Mouse (Mus musculus): ENCODE measurements around the gene Hddc3.

The Hddc3 gene

DNA sequence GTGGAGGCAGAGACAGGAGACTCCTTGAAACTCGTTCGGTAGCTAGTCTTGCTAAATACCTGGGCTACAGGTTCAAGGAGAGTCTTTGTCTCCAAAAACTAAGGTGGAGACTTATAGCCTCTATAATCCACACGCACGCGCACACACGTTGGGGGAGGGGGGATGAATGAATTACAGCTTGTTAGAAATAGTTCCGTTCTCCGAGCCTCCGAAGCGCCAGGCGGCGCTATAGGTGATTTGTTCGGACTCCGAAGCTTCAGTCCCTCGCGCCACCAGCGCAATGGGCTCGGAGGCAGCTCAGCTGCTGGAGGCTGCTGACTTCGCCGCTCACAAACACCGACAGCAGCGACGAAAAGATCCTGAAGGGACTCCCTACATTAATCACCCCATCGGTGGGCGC is at the start of gene Hddc3:
Gene Hddc3, plus strand, starts transcription at position 247 of the 400 bp plus-strand sequence.
- peaks cover 61% of the 10 kb centered on the region for H3K4me1 ChIP-seq (replicated peaks; ENCODE audit: low read depth, low read length)
- peak within 1 kb of the TSS; percentile 81 for H3K4me3 ChIP-seq (replicated peaks; ENCODE audit: low read length)
- H3K27me3 ChIP-seq (ENCODE audit: insufficient read depth, low read length), result peaks cover 29% of the 10 kb centered on the region
- no peaks in the 10 kb centered on the region for H3K9me3 ChIP-seq (ENCODE audit: low read length)
- TF ChIP-seq NANOG (IDR thresholded peaks at IDR 0.05; ENCODE audit: borderline replicate concordance, low read length), result no peak
- TF ChIP-seq POU5F1 (IDR thresholded peaks at IDR 0.05; ENCODE audit: borderline replicate concordance, low read length), result no peak
- TF ChIP-seq CTCF (conservative IDR thresholded peaks at IDR 0.05; ENCODE audit: low read length), result peak; percentile 76
- peaks cover 16% of the 10 kb centered on the region for H3K36me3 ChIP-seq (ENCODE audit: insufficient read depth, low read length)

DNA sequence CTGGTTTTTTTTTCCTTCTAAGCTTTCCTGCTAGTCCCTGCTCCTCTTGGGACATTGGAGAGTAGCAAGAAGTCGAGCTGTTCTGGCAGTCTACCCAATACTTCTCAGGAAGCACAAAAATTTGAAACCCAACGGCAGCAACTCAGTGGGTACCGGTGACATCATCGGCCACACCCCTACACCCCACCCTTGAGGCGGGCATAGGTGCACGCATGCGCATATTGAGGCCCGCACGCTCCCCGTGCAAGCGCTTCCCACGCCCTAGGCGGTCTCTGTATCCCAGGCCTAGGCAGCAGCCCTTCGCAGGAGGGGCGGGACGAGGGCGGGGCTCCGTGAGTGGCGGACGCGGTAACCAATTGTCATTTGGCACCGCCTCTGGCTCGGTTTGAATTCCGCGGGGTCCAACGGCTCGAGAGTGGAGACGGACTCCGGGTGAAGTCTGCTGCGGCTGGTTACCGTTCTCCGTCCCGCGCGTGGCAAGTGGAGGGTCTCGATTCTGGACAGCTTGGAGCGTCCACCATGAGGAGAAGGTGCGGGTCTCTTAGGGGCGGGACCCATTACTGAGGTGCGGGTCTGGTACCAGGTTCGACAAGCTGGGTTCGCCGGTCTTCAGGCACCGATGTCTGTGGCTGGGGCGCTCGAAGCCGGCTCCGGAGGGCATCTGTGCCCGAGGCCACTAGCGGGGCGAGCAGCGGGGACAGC is 48.7 kb upstream of the Hddc3 start, which contains the start of gene Prc1:
Gene Prc1, plus strand, starts transcription at position 389 of the 702 bp plus-strand sequence.
- Histone ChIP-seq H3K36me3 (ENCODE audit: insufficient read depth, low read length) (peaks cover 63% of the 10 kb centered on the region), H3K4me1 (replicated peaks; ENCODE audit: low read depth, low read length) (peaks cover 51% of the 10 kb centered on the region)
- TF ChIP-seq POU5F1 (IDR thresholded peaks at IDR 0.05; ENCODE audit: borderline replicate concordance, low read length), result no peak
- TF ChIP-seq CTCF (conservative IDR thresholded peaks at IDR 0.05; ENCODE audit: low read length), result no peak
- no peak for TF ChIP-seq NANOG (IDR thresholded peaks at IDR 0.05; ENCODE audit: borderline replicate concordance, low read length)

GRCm38 (mm10) chr7:80294764-80295648 is 47.9 kb upstream of the Hddc3 start:
- H3K27me3 ChIP-seq (ENCODE audit: insufficient read depth, low read length), result no peaks in the 10 kb centered on the region
- H3K36me3 ChIP-seq (ENCODE audit: insufficient read depth, low read length), result peaks cover 65% of the 10 kb centered on the region
- H3K4me3 ChIP-seq (replicated peaks; ENCODE audit: low read length), result peak overlapping the region; percentile 97
- no peaks in the 10 kb centered on the region for H3K9me3 ChIP-seq (ENCODE audit: low read length)
- TF ChIP-seq CTCF (conservative IDR thresholded peaks at IDR 0.05; ENCODE audit: low read length) (no peak), POU5F1 (IDR thresholded peaks at IDR 0.05; ENCODE audit: borderline replicate concordance, low read length) (no peak), NANOG (IDR thresholded peaks at IDR 0.05; ENCODE audit: borderline replicate concordance, low read length) (no peak)
- peaks cover 58% of the 10 kb centered on the region for H3K4me1 ChIP-seq (replicated peaks; ENCODE audit: low read depth, low read length)

More for the DNA sequence above, 48.7 kb upstream of the Hddc3 start, which contains the start of gene Prc1:
- no peaks in the 10 kb centered on the region for H3K9me3 ChIP-seq (ENCODE audit: low read length)
- H3K27me3 ChIP-seq (ENCODE audit: insufficient read depth, low read length), result no peaks in the 10 kb centered on the region
- H3K4me3 ChIP-seq (replicated peaks; ENCODE audit: low read length), result peak within 1 kb of the TSS; percentile 97

GRCm38 (mm10) chr7:80296462-80296861 is 46.4 kb upstream of the Hddc3 start:
- H3K4me3 ChIP-seq (replicated peaks; ENCODE audit: low read length), result peak overlapping the region; percentile 97
- TF ChIP-seq NANOG (IDR thresholded peaks at IDR 0.05; ENCODE audit: borderline replicate concordance, low read length) (no peak), POU5F1 (IDR thresholded peaks at IDR 0.05; ENCODE audit: borderline replicate concordance, low read length) (no peak), CTCF (conservative IDR thresholded peaks at IDR 0.05; ENCODE audit: low read length) (no peak)
- H3K9me3 ChIP-seq (ENCODE audit: low read length), result no peaks in the 10 kb centered on the region
- peaks cover 65% of the 10 kb centered on the region for H3K36me3 ChIP-seq (ENCODE audit: insufficient read depth, low read length)
- H3K4me1 ChIP-seq (replicated peaks; ENCODE audit: low read depth, low read length), result peaks cover 61% of the 10 kb centered on the region
- no peaks in the 10 kb centered on the region for H3K27me3 ChIP-seq (ENCODE audit: insufficient read depth, low read length)

DNA sequence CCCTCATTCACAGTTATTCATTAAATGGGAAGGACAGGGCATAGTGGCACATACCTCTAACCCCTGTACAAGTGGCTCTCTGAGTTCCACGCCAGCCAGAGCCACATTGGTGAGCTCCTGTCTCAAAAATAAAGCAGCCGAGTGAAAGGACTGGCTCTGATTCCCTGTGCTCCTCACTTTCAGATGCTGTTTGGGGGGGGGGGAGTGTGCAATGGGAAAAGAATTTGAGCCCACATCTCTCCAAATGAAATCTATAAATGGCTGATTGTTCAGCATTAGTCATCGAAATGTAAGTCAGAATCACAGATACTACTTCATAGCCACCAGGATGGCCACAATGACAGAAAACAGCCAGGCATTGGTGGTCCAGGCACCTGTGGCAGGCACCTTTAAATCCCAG is 45.9 kb upstream of the Hddc3 start:
- TF ChIP-seq POU5F1 (IDR thresholded peaks at IDR 0.05; ENCODE audit: borderline replicate concordance, low read length), result no peak
- no peak for TF ChIP-seq CTCF (conservative IDR thresholded peaks at IDR 0.05; ENCODE audit: low read length)
- TF ChIP-seq NANOG (IDR thresholded peaks at IDR 0.05; ENCODE audit: borderline replicate concordance, low read length), result no peak
- Histone ChIP-seq H3K27me3 (ENCODE audit: insufficient read depth, low read length) (no peaks in the 10 kb centered on the region), H3K4me1 (replicated peaks; ENCODE audit: low read depth, low read length) (peaks cover 65% of the 10 kb centered on the region), H3K4me3 (replicated peaks; ENCODE audit: low read length) (no peak overlapping the region; the same call in 1 of the 2 replicates), H3K36me3 (ENCODE audit: insufficient read depth, low read length) (peaks cover 65% of the 10 kb centered on the region), H3K9me3 (ENCODE audit: low read length) (no peaks in the 10 kb centered on the region)

DNA sequence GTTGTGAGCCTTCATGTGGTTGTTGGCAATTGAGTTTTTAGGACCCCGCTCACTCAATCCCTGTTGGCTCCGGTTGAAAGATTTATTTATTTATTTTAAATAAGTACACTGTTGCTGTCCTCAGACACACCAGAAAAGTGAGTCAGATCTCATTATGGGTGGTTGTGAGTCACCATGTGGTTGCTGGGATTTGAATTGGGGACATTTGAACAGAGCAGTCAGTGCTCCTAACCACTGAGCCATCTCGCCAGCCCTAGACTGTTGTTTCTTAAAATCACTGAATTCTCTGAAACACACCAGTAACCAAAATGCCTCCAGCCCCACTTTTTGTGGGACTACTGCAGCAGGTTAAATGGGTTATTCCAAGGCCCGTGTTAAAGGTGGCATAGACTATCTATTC is 44.1 kb upstream of the Hddc3 start:
- Histone ChIP-seq H3K27me3 (ENCODE audit: insufficient read depth, low read length) (no peaks in the 10 kb centered on the region), H3K9me3 (ENCODE audit: low read length) (no peaks in the 10 kb centered on the region)
- TF ChIP-seq NANOG (IDR thresholded peaks at IDR 0.05; ENCODE audit: borderline replicate concordance, low read length) (no peak), CTCF (conservative IDR thresholded peaks at IDR 0.05; ENCODE audit: low read length) (no peak), POU5F1 (IDR thresholded peaks at IDR 0.05; ENCODE audit: borderline replicate concordance, low read length) (no peak)

GRCm38 (mm10) chr7:80299568-80299967 is 43.3 kb upstream of the Hddc3 start:
- Histone ChIP-seq H3K36me3 (ENCODE audit: insufficient read depth, low read length) (peaks cover 87% of the 10 kb centered on the region), H3K9me3 (ENCODE audit: low read length) (no peaks in the 10 kb centered on the region), H3K4me1 (replicated peaks; ENCODE audit: low read depth, low read length) (peaks cover 72% of the 10 kb centered on the region), H3K27me3 (ENCODE audit: insufficient read depth, low read length) (no peaks in the 10 kb centered on the region), H3K4me3 (replicated peaks; ENCODE audit: low read length) (no peak overlapping the region)
- no peak for TF ChIP-seq CTCF (conservative IDR thresholded peaks at IDR 0.05; ENCODE audit: low read length)

More for the DNA sequence above, 44.1 kb upstream of the Hddc3 start:
- Histone ChIP-seq H3K36me3 (ENCODE audit: insufficient read depth, low read length) (peaks cover 79% of the 10 kb centered on the region), H3K4me3 (replicated peaks; ENCODE audit: low read length) (no peak overlapping the region), H3K4me1 (replicated peaks; ENCODE audit: low read depth, low read length) (peaks cover 66% of the 10 kb centered on the region)

- Histone ChIP-seq H3K36me3 (ENCODE audit: insufficient read depth, low read length) (peaks cover 99% of the 10 kb centered on the region), H3K4me1 (replicated peaks; ENCODE audit: low read depth, low read length) (peaks cover 65% of the 10 kb centered on the region), H3K27me3 (ENCODE audit: insufficient read depth, low read length) (no peaks in the 10 kb centered on the region), H3K9me3 (ENCODE audit: low read length) (no peaks in the 10 kb centered on the region), H3K4me3 (replicated peaks; ENCODE audit: low read length) (no peak overlapping the region)
- TF ChIP-seq NANOG (IDR thresholded peaks at IDR 0.05; ENCODE audit: borderline replicate concordance, low read length) (no peak), CTCF (conservative IDR thresholded peaks at IDR 0.05; ENCODE audit: low read length) (peak; percentile 29), POU5F1 (IDR thresholded peaks at IDR 0.05; ENCODE audit: borderline replicate concordance, low read length) (no peak)
These were observed 41.4 kb upstream of the Hddc3 start for GRCm38 (mm10) chr7:80301522-80301921.
